Mouse (Mus musculus): ENCODE measurements around the gene Grifin. TPM values are rescaled to one million over a fixed set of nuclear protein-coding genes. Genes with fewer than 3 reads are reported as not detected.

The Grifin gene
- polyA plus RNA-seq (2014; fragmentation: Nextera tagmentation; extraction: Ambion mirVana), result 0.39 TPM in 1 of 2 replicates, not detected in the other

DNA sequence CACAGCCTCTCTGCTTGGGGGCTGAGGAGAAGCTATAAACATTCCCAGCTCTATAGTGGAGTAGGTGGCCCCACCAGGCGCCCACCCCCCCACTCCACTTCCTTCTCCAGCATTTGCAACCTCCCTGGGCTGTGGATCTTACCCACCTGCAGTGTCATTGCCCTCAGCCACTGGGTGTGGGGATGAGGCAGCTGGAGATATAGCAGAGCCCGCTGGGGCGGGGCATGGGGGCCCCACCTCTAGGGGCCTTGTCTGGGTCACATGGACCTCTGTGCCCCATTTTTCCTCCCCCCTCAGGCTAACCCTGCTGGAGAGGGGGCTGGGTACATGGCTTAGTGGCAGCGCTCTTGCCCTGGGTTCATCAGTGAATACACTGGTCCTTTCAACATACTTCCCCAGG, at the start of gene Grifin:
TSS of gene Grifin (minus strand) at position 176 of the 400 bp plus-strand sequence.
- ATAC-seq (ENCODE audit: low FRiP score), result peak; percentile 12
- no peaks in the 10 kb centered on the region for H3K9me3 ChIP-seq (ENCODE audit: control insufficient read depth, low read length)
- WGBS, result 78% methylated on average over 4 of the region's 4 CpGs
- DNase-seq (ENCODE audit: low spot score, missing footprints), result no peak
- no peak within 1 kb of the TSS for H3K4me3 ChIP-seq (ENCODE audit: low read depth, low read length)
- no peak within 1 kb of the TSS; the same call in 1 of the 2 replicates for H3K27ac ChIP-seq (ENCODE audit: low read depth, low read length)
- H3K36me3 ChIP-seq (ENCODE audit: control insufficient read depth, insufficient read depth, low read length), result no peaks in the 10 kb centered on the region
- peaks cover 18% of the 10 kb centered on the region for H3K4me1 ChIP-seq (ENCODE audit: control insufficient read depth, insufficient read depth, low read length)
- peak within 1 kb of the TSS; percentile 36; the same call in 1 of the 2 replicates for H3K9ac ChIP-seq (ENCODE audit: low read length)
- H3K27me3 ChIP-seq (ENCODE audit: control insufficient read depth, insufficient read depth, low read length), result no peaks in the 10 kb centered on the region
- H3K4me2 ChIP-seq, result no peak within 1 kb of the TSS

DNA sequence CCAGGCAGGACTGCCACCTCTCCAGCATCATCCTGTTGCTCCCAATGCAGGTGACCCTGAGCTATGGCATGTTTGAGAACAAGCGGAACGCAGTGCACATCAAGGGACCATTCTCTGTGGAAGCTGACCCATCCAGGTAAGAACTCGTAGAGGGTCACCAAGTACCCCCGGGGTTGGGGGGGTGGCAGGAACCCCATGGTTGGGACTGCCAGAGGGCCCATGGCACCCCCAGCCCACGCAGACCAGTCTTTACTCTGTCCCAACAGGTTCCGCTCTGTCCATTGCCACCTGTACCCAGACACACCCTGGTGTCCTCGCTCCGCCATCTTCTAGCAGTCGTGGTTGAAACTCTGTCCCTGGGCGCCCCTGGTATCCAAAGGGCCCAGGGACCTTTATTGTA, 49.3 kb upstream of the Grifin start:
- Histone ChIP-seq H3K9me3 (ENCODE audit: control insufficient read depth, low read length) (no peaks in the 10 kb centered on the region), H3K4me3 (ENCODE audit: low read depth, low read length) (no peak overlapping the region), H3K27ac (ENCODE audit: low read depth, low read length) (no peak overlapping the region), H3K36me3 (ENCODE audit: control insufficient read depth, insufficient read depth, low read length) (peaks cover 20% of the 10 kb centered on the region), H3K9ac (ENCODE audit: low read length) (no peak overlapping the region), H3K4me1 (ENCODE audit: control insufficient read depth, insufficient read depth, low read length) (peaks cover 37% of the 10 kb centered on the region), H3K4me2 (no peak overlapping the region), H3K27me3 (ENCODE audit: control insufficient read depth, insufficient read depth, low read length) (no peaks in the 10 kb centered on the region)
- DNase-seq (ENCODE audit: low spot score, missing footprints) (no peak), ATAC-seq (ENCODE audit: low FRiP score) (no peak)
- WGBS, result 94% methylated on average over 10 of the region's 10 CpGs

DNA sequence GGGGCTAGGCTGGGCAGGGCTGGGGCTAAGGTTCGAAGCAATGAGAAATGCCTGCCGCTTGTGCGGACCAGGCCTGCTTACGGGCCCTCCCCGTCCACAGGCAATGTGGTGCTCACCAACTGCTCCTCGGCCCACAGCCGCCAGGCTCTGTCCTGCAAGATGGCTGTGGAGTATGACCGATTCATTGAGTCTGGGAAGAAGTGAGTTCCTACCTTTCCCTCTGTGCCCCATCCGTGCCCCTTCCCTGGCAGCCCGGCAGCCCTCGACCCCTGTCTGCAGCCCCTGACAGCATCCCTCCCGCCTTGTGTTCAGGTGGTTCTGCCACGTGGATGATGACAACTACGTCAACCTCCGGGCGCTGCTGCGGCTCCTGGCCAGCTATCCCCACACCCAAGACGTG, 47.3 kb upstream of the Grifin start:
- ATAC-seq (ENCODE audit: low FRiP score) (no peak; the same call in 1 of the 2 replicates), DNase-seq (ENCODE audit: low spot score, missing footprints) (no peak)
- Histone ChIP-seq H3K27ac (ENCODE audit: low read depth, low read length) (peak overlapping the region; percentile 98), H3K27me3 (ENCODE audit: control insufficient read depth, insufficient read depth, low read length) (no peaks in the 10 kb centered on the region), H3K4me3 (ENCODE audit: low read depth, low read length) (peak overlapping the region; percentile 75), H3K9ac (ENCODE audit: low read length) (peak overlapping the region; percentile 94), H3K36me3 (ENCODE audit: control insufficient read depth, insufficient read depth, low read length) (peaks cover 20% of the 10 kb centered on the region), H3K9me3 (ENCODE audit: control insufficient read depth, low read length) (no peaks in the 10 kb centered on the region), H3K4me2 (peak overlapping the region; percentile 47), H3K4me1 (ENCODE audit: control insufficient read depth, insufficient read depth, low read length) (peaks cover 38% of the 10 kb centered on the region)
- WGBS, result 26% methylated on average over 18 of the region's 18 CpGs

DNA sequence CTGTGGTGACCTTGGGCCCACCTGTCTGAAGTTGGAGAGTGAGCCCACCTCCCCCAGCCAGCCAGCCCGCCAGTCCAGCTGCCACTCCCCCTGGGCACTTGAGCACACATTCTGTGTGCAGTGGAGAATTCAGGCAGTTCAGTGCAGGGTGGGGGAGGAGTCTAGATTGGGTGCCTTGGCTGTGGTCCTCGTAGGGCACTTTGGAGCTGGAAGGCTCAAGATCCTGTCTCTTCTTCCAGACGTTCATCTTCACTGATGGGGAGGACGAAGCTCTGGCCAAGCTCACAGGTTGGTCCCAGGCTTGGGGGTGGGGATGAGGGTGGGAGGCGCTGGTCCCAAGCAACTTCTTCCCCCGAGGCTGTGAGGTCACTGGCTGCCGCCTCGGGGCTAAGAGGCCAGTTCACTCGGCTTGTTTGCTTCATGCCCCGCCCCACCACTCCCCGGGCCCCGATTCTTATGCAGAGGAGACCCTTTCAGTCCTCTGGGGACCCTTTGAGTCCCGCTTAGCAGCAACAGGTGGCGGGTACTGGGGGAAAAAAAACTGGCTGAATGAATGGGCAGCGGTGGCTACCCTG, 46.8 kb upstream of the Grifin start:
- peak; percentile 45 for ATAC-seq (ENCODE audit: low FRiP score)
- Histone ChIP-seq H3K36me3 (ENCODE audit: control insufficient read depth, insufficient read depth, low read length) (peaks cover 20% of the 10 kb centered on the region), H3K27ac (ENCODE audit: low read depth, low read length) (peak overlapping the region; percentile 98), H3K4me1 (ENCODE audit: control insufficient read depth, insufficient read depth, low read length) (peaks cover 40% of the 10 kb centered on the region), H3K4me2 (peak overlapping the region; percentile 47), H3K9ac (ENCODE audit: low read length) (peak overlapping the region; percentile 94), H3K27me3 (ENCODE audit: control insufficient read depth, insufficient read depth, low read length) (no peaks in the 10 kb centered on the region), H3K4me3 (ENCODE audit: low read depth, low read length) (peak overlapping the region; percentile 75), H3K9me3 (ENCODE audit: control insufficient read depth, low read length) (no peaks in the 10 kb centered on the region)
- 11% methylated on average over 15 of the region's 15 CpGs for WGBS
- DNase-seq (ENCODE audit: low spot score, missing footprints), result peak; percentile 97

DNA sequence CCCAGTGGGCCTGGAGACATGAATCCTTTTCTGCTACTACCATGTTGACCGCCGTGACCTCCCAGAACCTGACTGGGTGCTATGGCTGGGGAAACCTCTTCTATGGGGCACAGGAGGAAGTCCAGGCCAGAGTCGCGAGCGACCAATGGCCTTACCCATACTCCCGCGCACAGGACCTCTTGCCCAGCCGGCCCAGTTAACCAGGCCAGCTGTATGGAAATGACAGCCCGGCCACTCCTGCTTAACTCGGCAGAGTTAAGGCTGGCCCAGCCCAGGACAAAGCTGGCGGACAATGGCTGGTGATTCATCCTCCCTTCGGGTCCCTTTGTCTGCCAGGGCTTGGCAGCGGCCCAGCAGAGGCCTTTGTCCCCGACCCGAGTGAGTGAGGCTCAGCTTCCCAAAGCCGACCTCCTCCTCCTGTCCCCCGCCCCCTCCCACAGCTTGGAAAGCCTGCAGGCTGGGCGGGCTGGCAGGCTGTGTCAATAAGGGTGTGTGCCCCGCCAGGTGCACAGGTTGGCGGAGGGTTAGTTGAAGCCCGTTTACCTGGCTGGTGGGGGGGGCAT, 46.2 kb upstream of the Grifin start:
- H3K9me3 ChIP-seq (ENCODE audit: control insufficient read depth, low read length), result no peaks in the 10 kb centered on the region
- peak overlapping the region; percentile 94 for H3K9ac ChIP-seq (ENCODE audit: low read length)
- H3K4me2 ChIP-seq, result peak overlapping the region; percentile 47
- peaks cover 3% of the 10 kb centered on the region; the same call in 1 of the 2 replicates for H3K27me3 ChIP-seq (ENCODE audit: control insufficient read depth, insufficient read depth, low read length)
- peak overlapping the region; percentile 75 for H3K4me3 ChIP-seq (ENCODE audit: low read depth, low read length)
- peaks cover 20% of the 10 kb centered on the region for H3K36me3 ChIP-seq (ENCODE audit: control insufficient read depth, insufficient read depth, low read length)
- H3K4me1 ChIP-seq (ENCODE audit: control insufficient read depth, insufficient read depth, low read length), result peaks cover 46% of the 10 kb centered on the region
- ATAC-seq (ENCODE audit: low FRiP score) (peak; percentile 74), DNase-seq (ENCODE audit: low spot score, missing footprints) (peak; percentile 98)
- WGBS, result 4% methylated on average over 21 of the region's 21 CpGs
- H3K27ac ChIP-seq (ENCODE audit: low read depth, low read length), result peak overlapping the region; percentile 98

DNA sequence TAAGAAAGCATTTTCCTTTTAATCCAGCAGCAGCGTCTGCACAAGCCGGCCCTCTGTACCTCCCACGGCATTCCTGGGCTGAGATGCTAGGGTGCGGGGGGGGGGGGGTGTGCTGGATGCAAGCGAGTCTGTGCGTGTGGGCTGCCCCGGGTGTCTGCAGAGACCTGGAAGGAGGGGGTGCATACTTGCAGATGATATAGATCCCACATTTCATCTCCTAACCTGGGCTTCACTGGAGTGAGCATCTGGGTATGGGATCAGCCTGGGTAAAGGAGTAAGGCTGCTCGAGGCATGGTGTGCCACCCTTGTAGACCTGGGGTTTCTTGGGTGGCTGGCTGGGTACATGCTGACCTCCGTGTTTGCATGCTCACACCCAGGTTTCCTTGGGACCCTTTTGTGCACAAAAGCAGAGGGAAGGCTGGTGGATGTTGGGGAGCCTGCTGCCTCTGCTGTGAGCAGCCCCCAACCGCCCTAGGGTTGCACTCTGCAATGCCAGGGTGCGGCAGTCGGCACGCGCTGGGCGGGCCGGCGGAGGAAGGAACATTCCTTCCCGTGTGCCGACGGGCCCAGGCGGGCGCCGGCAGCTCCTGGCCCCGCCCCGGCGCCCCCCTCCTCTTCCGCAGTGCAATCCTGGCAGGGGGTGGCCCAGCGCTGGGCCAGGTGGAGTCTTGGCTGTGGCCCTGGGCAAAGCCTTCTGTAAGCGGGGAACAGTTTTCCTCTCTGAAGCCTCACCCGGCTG, 45.6 kb upstream of the Grifin start:
- ATAC-seq (ENCODE audit: low FRiP score), result peak; percentile 7; the same call in 1 of the 2 replicates
- Histone ChIP-seq H3K4me1 (ENCODE audit: control insufficient read depth, insufficient read depth, low read length) (peaks cover 51% of the 10 kb centered on the region), H3K4me3 (ENCODE audit: low read depth, low read length) (peak overlapping the region; percentile 75), H3K36me3 (ENCODE audit: control insufficient read depth, insufficient read depth, low read length) (peaks cover 20% of the 10 kb centered on the region), H3K27ac (ENCODE audit: low read depth, low read length) (peak overlapping the region; percentile 98), H3K4me2 (peak overlapping the region; percentile 47), H3K27me3 (ENCODE audit: control insufficient read depth, insufficient read depth, low read length) (peaks cover 5% of the 10 kb centered on the region; the same call in 1 of the 2 replicates), H3K9ac (ENCODE audit: low read length) (peak overlapping the region; percentile 94), H3K9me3 (ENCODE audit: control insufficient read depth, low read length) (no peaks in the 10 kb centered on the region)
- WGBS, result 1% methylated on average over 28 of the region's 30 CpGs
- peak; percentile 97 for DNase-seq (ENCODE audit: low spot score, missing footprints)

DNA sequence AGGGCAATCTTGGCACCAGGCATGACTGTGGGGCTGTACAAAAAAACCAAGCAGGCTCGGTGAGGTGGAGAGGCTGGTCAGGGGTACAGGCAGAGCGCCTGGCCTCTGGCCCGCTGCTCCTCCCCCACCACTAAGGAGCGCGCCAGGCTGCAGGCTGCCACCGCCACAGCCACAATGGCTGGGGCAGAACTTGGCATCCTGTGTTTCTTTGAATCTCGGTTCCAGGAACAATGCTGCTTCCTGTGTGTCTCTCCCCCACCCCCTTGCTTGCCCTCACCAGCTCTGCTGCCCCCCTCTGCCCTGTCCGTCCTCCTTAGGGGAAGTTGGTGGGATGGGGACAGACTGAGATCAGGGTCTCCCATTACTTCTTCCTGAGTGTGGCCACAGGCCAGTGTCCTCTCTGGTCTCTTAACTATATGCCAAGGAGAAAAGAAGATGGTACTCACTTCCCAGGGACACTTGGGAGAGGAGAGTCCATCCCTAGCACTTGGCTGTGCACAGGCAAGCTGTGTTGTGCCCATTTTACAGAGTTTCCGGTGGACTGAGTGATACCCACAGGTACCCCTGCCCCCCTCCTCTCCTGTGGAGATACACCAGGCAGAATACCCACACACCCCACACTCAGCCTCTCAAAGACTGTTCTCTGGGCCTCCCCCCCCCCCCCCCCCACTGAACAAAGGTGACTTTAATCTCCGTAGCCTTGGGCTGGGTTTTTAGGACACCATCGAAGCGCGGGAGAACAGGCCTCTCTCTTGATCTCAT, 44.8 kb upstream of the Grifin start:
- WGBS, result 7% methylated on average over 13 of the region's 13 CpGs
- ATAC-seq (ENCODE audit: low FRiP score), result no peak
- no peaks in the 10 kb centered on the region for H3K9me3 ChIP-seq (ENCODE audit: control insufficient read depth, low read length)
- peak overlapping the region; percentile 98 for H3K27ac ChIP-seq (ENCODE audit: low read depth, low read length)
- H3K4me2 ChIP-seq, result peak overlapping the region; percentile 47
- peaks cover 19% of the 10 kb centered on the region for H3K36me3 ChIP-seq (ENCODE audit: control insufficient read depth, insufficient read depth, low read length)
- peak overlapping the region; percentile 75 for H3K4me3 ChIP-seq (ENCODE audit: low read depth, low read length)
- peak; percentile 92 for DNase-seq (ENCODE audit: low spot score, missing footprints)
- peaks cover 53% of the 10 kb centered on the region for H3K4me1 ChIP-seq (ENCODE audit: control insufficient read depth, insufficient read depth, low read length)
- H3K9ac ChIP-seq (ENCODE audit: low read length), result peak overlapping the region; percentile 94
- H3K27me3 ChIP-seq (ENCODE audit: control insufficient read depth, insufficient read depth, low read length), result peaks cover 5% of the 10 kb centered on the region; the same call in 1 of the 2 replicates

DNA sequence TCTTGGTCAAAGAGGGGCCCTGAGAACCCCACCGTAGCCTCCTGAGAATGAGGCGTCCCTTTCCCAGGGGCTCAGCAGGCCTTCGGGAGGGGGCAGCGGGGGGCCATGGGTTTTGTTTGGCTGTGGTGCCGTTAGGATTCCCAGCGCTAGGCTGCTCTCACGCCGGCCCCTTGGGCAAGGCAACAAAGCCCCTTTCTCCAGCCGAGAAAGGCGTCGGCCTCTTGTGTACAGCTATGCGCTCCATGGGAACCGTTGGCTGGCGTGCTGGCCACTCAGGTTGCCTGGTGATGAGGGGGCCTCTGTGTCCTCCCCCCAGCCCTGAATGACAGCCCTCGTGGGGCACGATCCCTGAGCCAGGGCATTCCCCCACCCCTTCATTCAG, 43.8 kb upstream of the Grifin start:
- Histone ChIP-seq H3K27me3 (ENCODE audit: control insufficient read depth, insufficient read depth, low read length) (peaks cover 5% of the 10 kb centered on the region; the same call in 1 of the 2 replicates), H3K4me1 (ENCODE audit: control insufficient read depth, insufficient read depth, low read length) (peaks cover 48% of the 10 kb centered on the region), H3K9me3 (ENCODE audit: control insufficient read depth, low read length) (no peaks in the 10 kb centered on the region), H3K4me2 (peak overlapping the region; percentile 47), H3K27ac (ENCODE audit: low read depth, low read length) (peak overlapping the region; percentile 98), H3K9ac (ENCODE audit: low read length) (peak overlapping the region; percentile 94), H3K4me3 (ENCODE audit: low read depth, low read length) (peak overlapping the region; percentile 75), H3K36me3 (ENCODE audit: control insufficient read depth, insufficient read depth, low read length) (peaks cover 8% of the 10 kb centered on the region; the same call in 1 of the 2 replicates)
- DNase-seq (ENCODE audit: low spot score, missing footprints) (peak; percentile 94), ATAC-seq (ENCODE audit: low FRiP score) (peak; percentile 15)
- under 1% methylated on average over 16 of the region's 16 CpGs for WGBS

Data from midbrain, embryonic 11.5 days (tissue).